Comparison of ENCODE assay signal across 10 mouse cellular contexts in genomic region chr17:28000851-28001250, GRCm38 (mm10).
DNase-seq lines count a peak whose midpoint lies in the region; ATAC-seq and TF ChIP-seq lines count a peak whose summit lies in the region.
"Had no signal": no experiment of that assay in that cellular context is flagged by ENCODE, and none has a peak within 500 bp of the region (broad histone marks: within the 10 kb centered on the region; RNA-seq: fewer than 3 reads in every experiment).

No protein-coding gene starts in this region.

- intact Hi-C loops in left cerebral cortex, adult 2 months (cut with DNase I), result no loop called here
- intact Hi-C loops in left cerebral cortex, postnatal 10 days (cut with DNase I), result no loop called here

- peaks cover 7% of the 10 kb centered on the region; the same call in 1 of the 2 replicates for H3K36me3 ChIP-seq in hindbrain, postnatal 0 days (ENCODE audit: insufficient read depth, low read length)
- H3K36me3 ChIP-seq in liver, embryonic 11.5 days (ENCODE audit: control insufficient read depth, insufficient read depth, low read length), result no peaks in the 10 kb centered on the region; the same call in 1 of the 2 replicates

- no peaks in the 10 kb centered on the region for H3K9me3 ChIP-seq in hindbrain, postnatal 0 days (ENCODE audit: low read length)
- H3K9me3 ChIP-seq in liver, embryonic 11.5 days (ENCODE audit: control insufficient read depth, low read length), result no peaks in the 10 kb centered on the region

- peak; percentile 57; the same call in 1 of the 2 replicates for ATAC-seq in hindbrain, postnatal 0 days
- ATAC-seq in liver, embryonic 11.5 days (replicated peaks; ENCODE audit: low FRiP score), result no peak

- H3K27me3 ChIP-seq in hindbrain, postnatal 0 days (ENCODE audit: insufficient read depth, low read length), result no peaks in the 10 kb centered on the region
- H3K27me3 ChIP-seq in liver, embryonic 11.5 days (replicated peaks; ENCODE audit: control insufficient read depth, insufficient read depth, low read length), result no peaks in the 10 kb centered on the region

- H3K4me2 ChIP-seq in hindbrain, postnatal 0 days (ENCODE audit: low read depth, low read length), result no peak overlapping the region
- no peak overlapping the region for H3K4me2 ChIP-seq in liver, embryonic 11.5 days

- H3K9ac ChIP-seq in hindbrain, postnatal 0 days (replicated peaks; ENCODE audit: low read length), result no peak overlapping the region
- no peak overlapping the region for H3K9ac ChIP-seq in liver, embryonic 11.5 days (ENCODE audit: low read depth, low read length)

- peak; percentile 30 for DNase-seq in embryo, embryonic 10 days (ENCODE audit: low spot score)
- no peak for DNase-seq in embryo, embryonic 9.5 days (ENCODE audit: extremely low spot score)
- no peak for DNase-seq in left cerebral cortex, adult 2 months (ENCODE audit: extremely low spot score in 1 of 2, low spot score in 2 of 2)
- DNase-seq in left cerebral cortex, postnatal 10 days (ENCODE audit: extremely low spot score in 1 of 2, low spot score in 2 of 2), result no peak
- DNase-seq in Muller cell, postnatal 12 days (ENCODE audit: inconsistent ontology term), result peak; percentile 76
- no peak for DNase-seq in hindbrain, postnatal 0 days (ENCODE audit: low spot score)
- DNase-seq in liver, embryonic 11.5 days (ENCODE audit: low spot score), result no peak
- DNase-seq in cerebellum, adult 8-10 months, result no peak
- DNase-seq: heart, adult 2 months; lung, postnatal 4 days had no signal

- TF ChIP-seq CTCF in left cerebral cortex, adult 2 months (IDR thresholded peaks at IDR 0.05), result no peak
- TF ChIP-seq CTCF in hindbrain, postnatal 0 days (IDR thresholded peaks at IDR 0.05; ENCODE audit: low read depth), result no peak

- H3K4me3 ChIP-seq in left cerebral cortex, adult 2 months, result no peak overlapping the region
- H3K4me3 ChIP-seq in hindbrain, postnatal 0 days (ENCODE audit: low read length), result no peak overlapping the region
- H3K4me3 ChIP-seq in liver, embryonic 11.5 days (ENCODE audit: low read depth, low read length), result no peak overlapping the region
- H3K4me3 ChIP-seq: heart, adult 2 months had no signal

- WGBS in hindbrain, postnatal 0 days, result 57% methylated on average over 1 of the region's 1 CpGs
- 86% methylated on average over 1 of the region's 1 CpGs for WGBS in liver, embryonic 11.5 days

- peak overlapping the region; percentile 75; the same call in 1 of the 2 replicates for H3K27ac ChIP-seq in left cerebral cortex, adult 2 months
- H3K27ac ChIP-seq in hindbrain, postnatal 0 days, result no peak overlapping the region
- H3K27ac ChIP-seq in liver, embryonic 11.5 days (ENCODE audit: low read depth, low read length), result no peak overlapping the region

- peaks cover 6% of the 10 kb centered on the region; the same call in 1 of the 2 replicates for H3K4me1 ChIP-seq in hindbrain, postnatal 0 days (ENCODE audit: insufficient read depth, low read length)
- H3K4me1 ChIP-seq in liver, embryonic 11.5 days (replicated peaks; ENCODE audit: control insufficient read depth, insufficient read depth, low read length), result 0 out of 2 replicates have a peak, but pooled peaks cover 2% of the 10 kb centered on the region

Comparison
In these comparisons a context has a peak if more than half of its experiments do, and no peak if none do; other contexts are left out.
1. DNase-seq: peak in embryo, embryonic 10 days (single experiment) and Muller cell, postnatal 12 days (single experiment); none in embryo, embryonic 9.5 days (single experiment), left cerebral cortex, adult 2 months (0 of 2), left cerebral cortex, postnatal 10 days (0 of 2), hindbrain, postnatal 0 days (single experiment), liver, embryonic 11.5 days (single experiment) and cerebellum, adult 8-10 months (single experiment).